Mouse (Mus musculus) adrenal gland, postnatal 25 days (tissue): Measurements from ENCODE around the gene Ano2. TPM values are rescaled to one million over a fixed set of nuclear protein-coding genes. Genes with fewer than 3 reads are reported as not detected.

Experiments
- DNase-seq: peaks from one replicate; pipeline ENCODE4 v3.0.0; 2021; ENCODE audit warnings: mixed read lengths
- total RNA-seq: library from RNA; stranded (reverse); gene quantifications from 2 replicates; pipeline ENCODE4 v1.2.3, GENCODE M21; 2021

Ano2 gene
- total RNA-seq, 1 experiment from 2014 or later: not detected

DNA sequence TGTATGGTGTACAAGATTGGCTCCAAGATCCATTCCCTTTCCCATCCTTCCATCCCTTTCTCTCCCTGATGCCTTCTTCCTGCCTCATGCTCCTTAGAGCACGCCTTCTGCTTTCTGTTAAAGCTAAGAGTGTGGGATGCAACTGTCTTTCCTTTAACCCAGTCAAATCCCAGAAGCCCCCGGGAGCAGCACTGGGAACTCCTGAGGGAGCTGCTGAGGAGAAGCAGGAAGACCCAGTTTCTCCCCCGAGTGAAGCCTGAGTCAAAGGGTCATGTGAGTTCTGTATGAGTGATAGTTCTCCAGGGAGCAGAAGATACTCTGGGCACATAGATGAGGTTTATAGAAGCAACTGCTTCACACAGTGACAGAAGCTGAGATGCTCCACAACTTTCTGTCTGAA, 367.5 kb downstream of the Ano2 start:
- no peak for DNase-seq

DNA sequence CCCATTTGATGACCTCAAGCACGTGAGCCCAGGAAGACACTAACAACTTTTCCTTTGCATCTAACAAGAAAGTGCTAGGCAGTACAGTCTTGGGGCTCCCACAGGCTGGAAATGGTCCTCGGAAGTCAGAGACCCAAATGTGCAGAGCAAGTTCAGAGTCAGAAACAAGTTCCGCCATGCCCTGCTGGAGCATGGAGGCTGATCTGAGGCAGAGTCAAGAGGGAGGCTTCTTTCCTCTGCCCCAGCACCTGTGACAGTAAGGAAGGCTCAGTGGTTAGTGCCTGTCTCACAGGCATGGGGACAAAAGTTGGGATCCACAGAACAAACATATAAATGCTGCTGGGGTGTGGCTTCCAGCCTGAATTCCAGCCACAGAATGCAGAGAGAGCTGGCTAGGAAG, 390.3 kb downstream of the Ano2 start:
- DNase-seq: no peak

DNA sequence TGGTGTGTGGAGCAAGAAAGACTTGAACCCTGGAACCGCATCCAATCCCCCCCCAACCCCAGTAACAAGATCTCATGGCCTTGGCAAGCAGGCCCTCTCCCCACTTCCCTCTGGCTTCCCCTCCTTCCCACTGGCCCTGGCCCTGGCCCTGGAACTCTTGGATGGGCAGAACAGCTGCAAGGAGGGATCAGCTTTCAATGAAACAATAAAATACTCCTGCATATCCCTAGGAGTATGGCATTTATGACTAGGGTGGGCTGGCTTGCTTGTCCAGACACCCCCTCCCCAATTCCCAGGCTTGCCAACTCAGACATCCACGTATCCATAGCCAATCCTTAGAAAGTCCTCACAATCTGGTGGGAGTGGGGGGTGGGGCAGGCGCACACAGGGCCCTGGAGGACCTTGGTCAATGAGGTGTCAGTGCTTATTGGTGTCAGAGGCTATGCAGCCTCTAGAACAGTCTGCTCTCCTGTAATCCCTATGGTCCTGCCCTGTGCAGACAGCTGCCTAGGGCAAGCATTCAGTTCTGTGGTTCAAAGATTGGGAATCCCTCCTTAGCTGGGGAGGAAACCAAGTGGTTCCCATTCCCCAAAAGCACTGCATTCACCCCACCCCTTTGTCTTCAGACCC, 396.2 kb downstream of the Ano2 start:
- no peak for DNase-seq

DNA sequence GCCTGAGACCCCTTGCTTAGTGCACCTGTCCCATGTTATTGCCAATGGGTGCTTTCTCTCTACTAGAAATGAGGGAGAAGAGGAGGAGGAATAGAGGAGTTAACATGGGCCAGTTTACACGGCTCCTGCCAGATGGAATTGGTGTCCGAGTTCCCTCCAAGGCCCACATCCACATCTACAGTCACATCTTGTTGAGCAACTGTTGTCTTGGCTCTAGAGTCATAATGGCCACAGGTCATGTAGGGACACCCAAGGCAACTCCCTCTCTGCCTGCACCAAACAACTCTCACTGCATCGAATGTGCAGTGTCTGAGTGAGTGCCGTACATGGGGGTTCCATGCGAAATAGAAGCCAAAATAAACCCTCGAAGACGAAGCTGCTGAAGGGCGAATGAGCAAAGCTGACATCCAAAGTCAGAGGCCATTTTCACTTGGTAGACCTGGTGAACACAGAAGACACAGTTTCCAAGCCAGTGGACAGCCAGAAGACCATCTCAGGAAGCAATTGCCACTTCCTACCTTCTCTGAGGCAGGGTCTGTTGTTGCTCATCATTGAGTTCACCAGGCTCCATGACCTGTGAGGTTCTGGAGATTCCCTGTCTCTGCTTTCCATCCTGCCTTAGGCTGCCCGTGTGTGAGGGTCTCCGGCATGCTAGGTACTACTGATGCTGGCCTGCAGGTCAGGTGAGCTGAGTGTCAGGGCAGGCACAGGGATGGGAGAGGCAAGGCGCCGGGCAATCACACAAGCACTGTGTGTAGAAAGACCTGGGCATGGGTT, 398.5 kb downstream of the Ano2 start:
- DNase-seq: no peak

Other genes starting within 250 kb of the Ano2 start
- gene Cd9, start 195.6 kb upstream of the Ano2 start, total RNA-seq: 113 and 128 TPM in 2 replicates
- 5.8 and 6.9 TPM in 2 replicates for gene Vwf, start 143.6 kb upstream of the Ano2 start, total RNA-seq